Mouse (Mus musculus) intestine, embryonic 16.5 days (tissue): ENCODE measurements around the gene Adamts8. TPM values are rescaled to one million over a fixed set of nuclear protein-coding genes. Genes with fewer than 3 reads are reported as not detected.
A peak's percentile ranks its signal among the peaks of the same experiment; 100 is the strongest.

Experiments
- ATAC-seq: fragments of 200-750 bp; cut with Nextera tagmentation; 2 replicates; pipeline ENCODE4 v1.8.0; 2017; ENCODE audit warnings: moderate TSS enrichment, moderate library complexity
- H3K27ac ChIP-seq: fragments of 300-500 bp; sonication (generic); 2 replicates; pipeline ENCODE4 v1.5.1; 2014; ENCODE audit warnings: mild to moderate bottlenecking, low read length
- H3K27me3 ChIP-seq: fragments of 300-500 bp; sonication (generic); replicated peaks from 2 replicates; pipeline ENCODE4 v1.6.1; 2014; ENCODE audit warnings: low read length, control low read depth, mixed read lengths; ENCODE audit not compliant: control insufficient read depth, insufficient read depth
- H3K36me3 ChIP-seq: fragments of 300-500 bp; sonication (generic); 2 replicates; pipeline ENCODE4 v1.6.1; 2014; ENCODE audit warnings: low read length, control low read depth; ENCODE audit not compliant: control insufficient read depth, insufficient read depth
- H3K4me1 ChIP-seq: fragments of 300-500 bp; sonication (generic); 2 replicates; pipeline ENCODE4 v1.6.1; 2014; ENCODE audit warnings: low read length, control low read depth, mixed read lengths; ENCODE audit not compliant: control insufficient read depth, insufficient read depth
- H3K4me2 ChIP-seq: fragments of 300-500 bp; sonication (generic); 2 replicates; pipeline ENCODE4 v1.6.1; 2014; ENCODE audit warnings: low read depth, low read length, control low read depth
- H3K4me3 ChIP-seq: fragments of 300-500 bp; sonication (generic); 2 replicates; pipeline ENCODE4 v1.5.1; 2014; ENCODE audit warnings: mild to moderate bottlenecking, low read length
- H3K9ac ChIP-seq: fragments of 300-500 bp; sonication (generic); 2 replicates; pipeline ENCODE4 v1.6.1; 2014; ENCODE audit warnings: low read depth, low read length
- H3K9me3 ChIP-seq: fragments of 300-500 bp; sonication (generic); 2 replicates; pipeline ENCODE4 v1.6.1; 2016; ENCODE audit warnings: low read length, control low read depth; ENCODE audit not compliant: control insufficient read depth
- WGBS: fragments of 180-500 bp; shearing (Covaris S2); extraction: QIAGEN DNeasy Blood & Tissue Kit; methylation state at CpG from one replicate; pipeline ENCODE4 v1.1.7; 2014; 5-methylcytosine and 5-hydroxymethylcytosine counted together
- polyA plus RNA-seq: library from polyadenylated mRNA; unstranded; fragments of >200 nt; fragmentation: Nextera tagmentation; extraction: Ambion mirVana; gene quantifications from 2 replicates; pipeline ENCODE4 v1.2.1, GENCODE M21; 2015

The Adamts8 gene
- polyA plus RNA-seq, 1 experiment from 2014 or later: 6.8 TPM

- Histone ChIP-seq H3K27ac (no peak overlapping the region), H3K4me2 (no peak overlapping the region), H3K27me3 (peaks cover 49% of the 10 kb centered on the region), H3K9ac (no peak overlapping the region), H3K4me1 (peaks cover 6% of the 10 kb centered on the region), H3K9me3 (no peaks in the 10 kb centered on the region), H3K36me3 (no peaks in the 10 kb centered on the region), H3K4me3 (no peak overlapping the region)
- WGBS: 7% methylated on average over 6 of the region's 6 CpGs
- ATAC-seq: 0 out of 2 replicates have a peak, but pooled peaks have one; percentile 34
Measured at GRCm38 (mm10) chr9:30940328-30940727, 2.0 kb upstream of the Adamts8 start.

- Histone ChIP-seq H3K9ac (peak overlapping the region; percentile 78), H3K4me2 (peak overlapping the region; percentile 99), H3K36me3 (no peaks in the 10 kb centered on the region), H3K27me3 (peaks cover 52% of the 10 kb centered on the region), H3K4me1 (peaks cover 6% of the 10 kb centered on the region), H3K4me3 (peak overlapping the region; percentile 62), H3K9me3 (no peaks in the 10 kb centered on the region), H3K27ac (peak overlapping the region; percentile 11; the same call in 1 of the 2 replicates)
- WGBS: 2% methylated on average over 14 of the region's 14 CpGs
- ATAC-seq: no peak
Measured at GRCm38 (mm10) chr9:30943341-30943740, 979 bp downstream of the Adamts8 start.

- WGBS: 37% methylated on average over 1 of the region's 1 CpGs
- H3K27me3 ChIP-seq: peaks cover 50% of the 10 kb centered on the region
- H3K9ac ChIP-seq: peak overlapping the region; percentile 78
Measured at GRCm38 (mm10) chr9:30944234-30944633, 1.9 kb downstream of the Adamts8 start.

GRCm38 (mm10) chr9:30945276-30945675, 2.9 kb downstream of the Adamts8 start:
- WGBS: 50% methylated on average over 1 of the region's 1 CpGs
- no peaks in the 10 kb centered on the region for H3K9me3 ChIP-seq
- H3K4me3 ChIP-seq: peak overlapping the region; percentile 62; the same call in 1 of the 2 replicates
- ATAC-seq: no peak
- 0 out of 2 replicates have a peak overlapping the region, but pooled peaks have one; percentile 99 for H3K4me2 ChIP-seq
- H3K27ac ChIP-seq: no peak overlapping the region
- H3K4me1 ChIP-seq: peaks cover 14% of the 10 kb centered on the region
- no peaks in the 10 kb centered on the region for H3K36me3 ChIP-seq
- H3K9ac ChIP-seq: no peak overlapping the region
- peaks cover 50% of the 10 kb centered on the region for H3K27me3 ChIP-seq

More at GRCm38 (mm10) chr9:30944234-30944633, 1.9 kb downstream of the Adamts8 start:
- H3K4me3 ChIP-seq: peak overlapping the region; percentile 62
- H3K4me2 ChIP-seq: peak overlapping the region; percentile 99
- H3K36me3 ChIP-seq: no peaks in the 10 kb centered on the region
- no peak overlapping the region for H3K27ac ChIP-seq
- ATAC-seq: no peak
- peaks cover 6% of the 10 kb centered on the region for H3K4me1 ChIP-seq
- no peaks in the 10 kb centered on the region for H3K9me3 ChIP-seq

- ATAC-seq: no peak
- Histone ChIP-seq H3K27ac (no peak overlapping the region), H3K4me3 (no peak overlapping the region), H3K4me1 (peaks cover 17% of the 10 kb centered on the region; the same call in 1 of the 2 replicates), H3K9me3 (no peaks in the 10 kb centered on the region), H3K4me2 (no peak overlapping the region), H3K9ac (no peak overlapping the region), H3K36me3 (no peaks in the 10 kb centered on the region), H3K27me3 (peaks cover 12% of the 10 kb centered on the region)
- WGBS: 64% methylated on average over 3 of the region's 3 CpGs
Measured at GRCm38 (mm10) chr9:30949422-30949821, 7.1 kb downstream of the Adamts8 start.

GRCm38 (mm10) chr9:30949971-30950370, 7.6 kb downstream of the Adamts8 start:
- no peak overlapping the region for H3K9ac ChIP-seq
- H3K36me3 ChIP-seq: no peaks in the 10 kb centered on the region
- no peak for ATAC-seq
- H3K4me2 ChIP-seq: no peak overlapping the region
- H3K9me3 ChIP-seq: no peaks in the 10 kb centered on the region
- 69% methylated on average over 4 of the region's 4 CpGs for WGBS
- H3K4me3 ChIP-seq: no peak overlapping the region
- peak overlapping the region; percentile 44; the same call in 1 of the 2 replicates for H3K27ac ChIP-seq
- H3K4me1 ChIP-seq: peaks cover 17% of the 10 kb centered on the region; the same call in 1 of the 2 replicates
- peaks cover 7% of the 10 kb centered on the region; the same call in 1 of the 2 replicates for H3K27me3 ChIP-seq

- no peak overlapping the region for H3K9ac ChIP-seq
- peaks cover 17% of the 10 kb centered on the region; the same call in 1 of the 2 replicates for H3K4me1 ChIP-seq
- H3K4me3 ChIP-seq: no peak overlapping the region
- 54% methylated on average over 4 of the region's 4 CpGs for WGBS
- H3K4me2 ChIP-seq: no peak overlapping the region
- no peak for ATAC-seq
- peak overlapping the region; percentile 44; the same call in 1 of the 2 replicates for H3K27ac ChIP-seq
- H3K9me3 ChIP-seq: no peaks in the 10 kb centered on the region
- H3K27me3 ChIP-seq: 0 out of 2 replicates have a peak, but pooled peaks cover 2% of the 10 kb centered on the region
- no peaks in the 10 kb centered on the region for H3K36me3 ChIP-seq
Measured at GRCm38 (mm10) chr9:30950592-30950991, 8.2 kb downstream of the Adamts8 start.

- H3K27me3 ChIP-seq: 0 out of 2 replicates have a peak, but pooled peaks cover 2% of the 10 kb centered on the region
- peak; percentile 40; the same call in 1 of the 2 replicates for ATAC-seq
Measured at GRCm38 (mm10) chr9:30951461-30951860, 9.1 kb downstream of the Adamts8 start.

GRCm38 (mm10) chr9:30953287-30953686, 10.9 kb downstream of the Adamts8 start:
- WGBS: 53% methylated on average over 8 of the region's 8 CpGs

More at GRCm38 (mm10) chr9:30951461-30951860, 9.1 kb downstream of the Adamts8 start:
- Histone ChIP-seq H3K27ac (no peak overlapping the region), H3K36me3 (no peaks in the 10 kb centered on the region), H3K9me3 (no peaks in the 10 kb centered on the region), H3K4me1 (peaks cover 17% of the 10 kb centered on the region; the same call in 1 of the 2 replicates), H3K4me2 (no peak overlapping the region), H3K9ac (no peak overlapping the region), H3K4me3 (no peak overlapping the region)
- 71% methylated on average over 5 of the region's 5 CpGs for WGBS

More at GRCm38 (mm10) chr9:30953287-30953686, 10.9 kb downstream of the Adamts8 start:
- Histone ChIP-seq H3K27ac (no peak overlapping the region), H3K9me3 (no peaks in the 10 kb centered on the region), H3K4me1 (peaks cover 17% of the 10 kb centered on the region; the same call in 1 of the 2 replicates), H3K4me3 (no peak overlapping the region), H3K9ac (no peak overlapping the region), H3K27me3 (no peaks in the 10 kb centered on the region), H3K36me3 (no peaks in the 10 kb centered on the region), H3K4me2 (no peak overlapping the region)
- ATAC-seq: no peak
